Mouse (Mus musculus) frontal cortex, postnatal 36 days (tissue): Measurements from ENCODE around the gene Ttyh3.
"Not testable (repeated sequence)": the region's sequence is repeated elsewhere in the genome, so short reads cannot be mapped to it uniquely, and the experiment has no call there.

Experiments
- DNase-seq, 2 experiments: peaks; one replicate each; pipeline ENCODE4 v3.0.0; 2022; ENCODE audit warnings: low spot score in 2 of 2

Gene Ttyh3

DNA sequence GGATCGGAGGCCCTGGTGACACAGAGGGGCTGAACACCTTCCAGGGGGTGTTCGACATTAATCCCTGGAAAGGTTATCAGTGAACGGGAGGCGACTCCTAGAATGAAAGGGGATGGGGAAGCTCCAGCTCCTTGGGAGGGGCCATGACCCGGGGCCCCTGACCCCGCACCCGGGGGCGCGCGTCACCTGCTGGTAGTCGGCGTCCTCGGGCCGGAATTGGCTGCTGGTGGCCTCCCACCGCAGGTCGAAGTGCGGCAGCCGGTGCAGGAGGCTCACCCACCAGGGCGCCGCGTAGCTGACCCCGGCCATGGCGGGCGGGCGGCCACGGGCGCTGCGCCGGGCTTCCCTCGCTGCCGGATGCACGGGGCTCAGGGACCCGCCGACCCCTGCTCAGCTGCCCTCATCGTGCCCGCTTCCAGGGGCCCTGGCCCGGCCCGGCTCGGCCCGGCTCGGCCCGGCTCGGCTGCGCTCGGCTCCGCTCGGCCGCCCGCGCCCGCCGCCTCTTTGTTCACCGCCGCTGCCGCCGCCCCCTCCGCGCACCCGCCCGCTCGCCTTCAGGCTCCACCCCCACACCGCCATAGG, at the start of gene Ttyh3:
TSS of gene Ttyh3 (minus strand) at position 513 of the 582 bp plus-strand sequence.
- DNase-seq: peak in 1 of 2 experiments; percentile 34

GRCm38 (mm10) chr5:140695987-140696386, 47.2 kb upstream of the Ttyh3 start:
- no peak for DNase-seq

GRCm38 (mm10) chr5:140688434-140688833, 39.6 kb upstream of the Ttyh3 start:
- peak; percentile 46 to 65 for DNase-seq

- peak in 1 of 2 experiments; percentile 58 for DNase-seq
Measured at GRCm38 (mm10) chr5:140684343-140685148, 35.7 kb upstream of the Ttyh3 start.

- DNase-seq: no peak
Measured at GRCm38 (mm10) chr5:140682113-140682512, 33.3 kb upstream of the Ttyh3 start.

DNA sequence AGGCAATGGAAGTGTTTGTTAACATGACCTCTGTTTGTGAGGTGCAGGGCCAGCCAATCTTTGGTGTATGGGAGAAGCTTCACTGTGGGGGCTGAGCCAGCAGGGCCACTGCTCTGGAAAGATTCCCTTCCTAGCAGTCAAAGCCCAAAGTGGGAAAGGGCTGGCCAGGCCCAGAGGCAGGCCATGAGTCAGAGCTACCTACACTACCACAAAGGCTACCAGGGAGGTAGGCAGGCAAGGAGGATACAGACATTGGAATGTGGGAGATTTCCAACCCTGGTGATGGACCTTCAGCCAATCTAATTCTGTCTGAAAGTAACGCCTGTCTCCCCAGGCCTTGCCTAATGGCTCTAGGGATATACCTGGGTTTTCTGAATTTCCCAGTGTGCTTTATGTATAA, 32.1 kb upstream of the Ttyh3 start:
- DNase-seq: no peak

- no peak for DNase-seq
Measured at GRCm38 (mm10) chr5:140680051-140680450, 31.2 kb upstream of the Ttyh3 start.

GRCm38 (mm10) chr5:140677137-140677536, 28.3 kb upstream of the Ttyh3 start:
- no peak for DNase-seq

DNA sequence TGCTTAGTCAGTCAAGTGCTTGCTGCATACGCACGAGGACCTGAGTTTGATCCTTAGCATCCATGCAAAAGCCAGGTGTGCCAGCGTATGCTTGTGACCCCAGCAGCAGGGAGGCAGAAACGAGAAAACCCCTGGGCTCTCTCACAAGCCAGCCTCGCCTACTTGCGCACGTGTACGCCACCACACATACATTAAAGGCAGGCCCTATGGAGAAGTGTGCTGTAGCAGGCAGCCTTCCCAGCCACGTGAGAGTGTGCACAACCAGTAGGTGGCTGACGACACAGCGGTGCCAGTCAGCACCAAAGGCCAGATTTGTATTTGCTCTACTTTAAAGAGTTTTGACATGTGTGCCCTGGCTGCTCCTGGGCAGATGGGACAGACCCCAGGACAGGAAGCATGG, 26.8 kb upstream of the Ttyh3 start:
- DNase-seq: peak; percentile 36 to 67

- DNase-seq: no peak
Measured at GRCm38 (mm10) chr5:140675079-140675478, 26.2 kb upstream of the Ttyh3 start.

DNA sequence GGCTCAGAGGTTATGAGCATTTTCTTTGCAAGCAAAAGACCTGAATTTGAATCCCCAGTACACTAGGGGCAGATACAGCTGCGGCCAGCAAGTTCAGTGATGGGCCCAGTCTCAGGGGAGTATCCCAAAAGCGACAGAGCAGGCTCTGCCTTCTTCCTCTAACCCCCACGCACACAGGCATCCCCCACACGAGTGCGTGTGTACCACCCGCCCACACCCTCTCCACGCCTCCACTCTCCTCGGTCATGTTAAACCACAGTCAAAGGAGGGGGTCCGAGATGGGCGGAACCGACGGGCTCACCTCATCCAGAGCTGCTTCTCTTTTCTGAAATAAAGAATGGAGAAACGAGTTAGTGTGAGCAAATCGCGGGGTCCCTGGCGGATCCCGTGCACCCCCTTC, 25.2 kb upstream of the Ttyh3 start:
- no peak for DNase-seq

- DNase-seq: not testable (repeated sequence)
Measured at GRCm38 (mm10) chr5:140672603-140673002, 23.8 kb upstream of the Ttyh3 start.

DNA sequence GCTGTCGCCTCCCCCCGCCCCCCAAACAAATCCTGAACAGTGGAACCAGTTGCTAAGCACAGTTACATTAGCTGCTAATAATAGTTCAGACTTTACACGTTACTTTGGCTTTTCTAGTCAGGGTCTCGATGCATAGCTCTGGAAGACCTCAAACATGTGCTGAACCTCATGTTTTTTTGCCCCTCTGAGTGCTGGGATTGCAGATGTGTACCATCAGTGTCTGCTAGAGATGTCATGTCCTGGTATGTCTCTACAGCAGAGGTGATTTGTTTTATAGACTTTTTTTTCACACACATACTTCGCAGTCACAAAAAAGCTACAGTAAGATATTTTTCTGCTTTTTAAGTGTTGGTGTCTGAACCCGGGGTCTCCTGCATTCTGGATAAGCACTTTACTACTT, 23.3 kb upstream of the Ttyh3 start:
- DNase-seq: no peak

DNA sequence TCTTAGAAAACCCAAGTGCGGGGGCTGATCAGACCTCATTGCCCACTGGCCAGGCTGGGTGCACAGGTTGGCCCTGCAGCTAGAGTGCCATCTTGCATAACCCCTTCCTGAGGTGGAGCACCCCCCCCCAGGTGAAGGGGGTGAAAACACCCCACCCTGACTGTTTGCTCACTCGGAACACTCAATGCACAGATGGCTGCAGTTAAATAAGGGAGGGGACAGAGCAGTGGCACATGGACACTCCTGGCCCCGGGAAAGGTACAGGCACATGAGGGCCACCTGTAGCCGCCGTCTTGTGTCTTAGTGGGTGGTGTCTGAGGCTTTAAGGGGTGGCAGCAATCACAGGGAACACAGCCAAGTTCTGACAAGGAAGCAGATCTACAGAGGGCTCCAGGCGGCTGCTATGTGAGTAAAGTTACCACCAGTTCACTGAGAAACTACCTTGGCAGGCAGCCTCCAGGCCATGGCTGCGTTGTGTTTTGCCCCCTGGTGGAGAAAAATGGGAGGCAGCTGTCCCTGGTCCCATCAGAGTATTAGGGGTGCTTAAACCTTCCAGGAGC, 14.9 kb upstream of the Ttyh3 start:
- DNase-seq: peak; percentile 40 to 61

DNA sequence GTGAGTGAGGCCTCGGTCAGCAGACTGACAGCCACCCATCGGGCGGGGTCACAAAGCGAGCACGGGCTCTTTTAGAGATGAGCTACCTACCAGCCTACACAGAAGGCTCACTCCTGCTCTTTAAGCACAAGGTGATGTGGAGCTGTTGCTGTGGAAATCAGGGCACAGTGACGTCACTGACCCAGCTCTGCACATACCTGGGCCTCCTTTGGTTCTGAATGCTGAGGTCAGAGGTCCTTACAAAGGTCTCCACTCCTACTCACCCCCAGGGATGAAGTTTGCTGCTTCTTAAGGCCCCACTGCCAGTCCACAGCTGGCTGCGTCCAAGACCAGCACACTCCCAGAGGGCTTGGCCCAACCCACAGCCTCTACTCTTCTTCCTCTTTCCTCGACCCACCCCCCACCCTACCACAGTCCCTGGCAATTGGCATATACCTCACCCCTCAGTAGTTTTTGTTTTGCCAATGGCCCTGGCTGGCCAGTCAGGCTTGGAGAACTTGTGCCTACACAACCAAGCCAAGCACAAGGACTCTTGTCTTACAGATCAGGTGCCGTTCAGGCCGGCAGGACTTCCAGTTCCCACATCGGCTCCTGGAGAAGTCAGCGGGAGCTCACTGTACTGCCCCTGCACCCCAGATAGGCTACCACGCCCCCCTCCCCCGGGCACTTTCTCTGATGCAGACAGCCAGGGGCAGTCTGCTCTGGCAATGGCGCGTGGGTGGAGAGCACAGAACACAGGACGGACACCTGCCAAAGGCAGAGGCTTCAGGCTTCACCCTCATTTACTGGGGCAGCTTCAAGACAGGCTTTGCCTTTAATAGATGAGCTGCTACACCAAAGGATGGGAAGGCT, 14.1 kb upstream of the Ttyh3 start:
- peak in 1 of 2 experiments; percentile 33 for DNase-seq

DNA sequence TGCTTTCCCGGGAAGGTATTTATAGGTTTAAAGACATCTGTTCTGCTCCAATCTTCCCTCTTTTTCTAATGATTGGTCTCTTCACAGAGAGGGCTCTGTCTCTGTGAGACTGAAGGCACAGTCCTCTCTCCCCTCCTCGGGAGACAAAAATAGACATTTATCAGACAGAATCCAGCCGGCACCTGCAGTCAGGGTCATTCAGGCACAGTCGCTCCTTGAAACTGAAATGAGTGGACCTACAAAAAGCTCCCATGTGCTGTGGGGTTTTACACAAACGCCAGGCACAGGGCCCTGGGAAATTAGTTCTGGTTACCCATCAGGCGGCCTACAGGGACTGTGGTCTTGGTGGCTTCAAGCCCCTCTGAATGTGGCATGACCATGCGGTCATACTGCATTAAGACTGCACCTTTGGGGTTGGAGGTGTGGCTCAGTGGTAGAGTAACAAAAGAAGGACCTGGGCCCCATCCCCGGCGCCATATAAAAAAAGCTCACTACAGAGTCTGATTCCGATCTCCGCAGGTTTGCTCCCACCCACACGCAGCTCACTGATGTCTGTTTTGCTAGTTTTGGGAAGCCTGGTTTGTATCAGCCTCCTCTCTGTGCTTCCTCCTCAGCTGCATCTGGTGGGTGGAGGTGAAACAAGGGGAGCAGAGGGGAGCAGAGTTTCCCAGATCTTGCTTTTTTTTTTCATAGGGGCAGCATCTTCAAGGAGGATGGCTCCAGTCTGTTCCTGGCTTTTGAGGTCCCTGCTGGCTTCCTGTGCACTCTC, 13.2 kb upstream of the Ttyh3 start:
- peak; percentile 45 to 64 for DNase-seq

GRCm38 (mm10) chr5:140661427-140661826, 12.6 kb upstream of the Ttyh3 start:
- DNase-seq: no peak

- DNase-seq: no peak
Measured at GRCm38 (mm10) chr5:140660398-140660797, 11.6 kb upstream of the Ttyh3 start.

GRCm38 (mm10) chr5:140659607-140660272, 10.9 kb upstream of the Ttyh3 start:
- DNase-seq: peak; percentile 79 to 85

- no peak for DNase-seq
Measured at GRCm38 (mm10) chr5:140654096-140654845, 5.4 kb upstream of the Ttyh3 start.
